8 mouse cellular contexts compared by ENCODE assay signal in the genomic region with DNA sequence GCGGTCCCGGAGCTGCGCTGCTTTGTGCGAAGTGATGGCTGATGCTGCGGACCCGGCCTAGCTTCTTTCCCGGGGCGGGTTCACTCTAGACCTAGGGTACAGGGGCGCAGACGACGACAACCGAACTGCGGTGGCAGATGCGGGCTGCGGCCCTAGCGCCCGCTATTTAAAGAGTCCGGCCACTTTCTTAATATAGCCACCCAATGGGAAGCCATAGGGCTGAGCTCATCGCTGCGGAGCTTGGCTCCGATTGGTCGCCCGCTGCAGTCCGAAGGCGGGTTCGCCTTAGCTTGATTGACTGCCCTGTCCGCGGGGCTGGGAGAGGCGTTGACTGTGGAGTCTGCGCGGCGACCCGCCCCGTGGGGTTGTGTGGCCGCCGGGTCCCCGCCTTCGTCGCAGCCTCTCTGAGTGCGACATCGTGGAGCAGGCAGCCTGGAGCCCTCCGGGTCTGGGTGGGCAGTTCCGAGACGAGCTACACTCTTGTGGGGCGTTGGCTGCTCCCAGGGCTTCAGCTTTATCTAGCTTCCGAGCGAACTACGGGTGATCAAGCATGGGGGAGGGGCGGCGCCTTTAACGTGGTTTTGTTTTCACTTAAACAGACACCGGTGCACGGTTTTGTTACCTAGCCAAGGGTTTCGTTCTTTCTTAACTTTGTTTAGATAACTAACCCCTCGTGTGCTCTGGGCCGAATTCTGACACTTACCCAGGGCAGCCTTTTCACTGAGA. TPM values are rescaled to one million over a fixed set of nuclear protein-coding genes. Genes with fewer than 3 reads are reported as not detected.
DNase-seq lines count a peak whose midpoint lies in the region; ATAC-seq lines count a peak whose summit lies in the region.

Gene Rhob, minus strand, starts transcription at position 139 of the 726 bp plus-strand sequence.

- peak; percentile 96 for ATAC-seq in intestine, embryonic 14.5 days (replicated peaks; ENCODE audit: low FRiP score, low TSS enrichment, low read depth)

- peak; percentile 99 to 100 for DNase-seq in adrenal gland, adult (ENCODE audit: inconsistent age in 2 of 2, low spot score in 1 of 2)
- peak; percentile 97 for DNase-seq in embryo, embryonic 10.5 days (ENCODE audit: low spot score)
- peak; percentile 98 for DNase-seq in gastrocnemius, postnatal 25 days
- peak; percentile 95 for DNase-seq in intestine, embryonic 14.5 days (ENCODE audit: low spot score)
- peak; percentile 99 for DNase-seq in left cerebral cortex, postnatal 14 days (ENCODE audit: low spot score in 2 of 2)
- peak; percentile 98 for DNase-seq in mesoderm, embryonic 11.5 days (ENCODE audit: low read depth, low spot score)
- peak; percentile 99 for DNase-seq in right cerebral cortex, postnatal 36 days (ENCODE audit: low spot score in 2 of 2)
- peak; percentile 96 for DNase-seq in yolk sac, embryonic 10.5 days (ENCODE audit: low spot score)

- H3K27me3 ChIP-seq in intestine, embryonic 14.5 days (replicated peaks; ENCODE audit: control insufficient read depth, insufficient read depth, low read length) = no peaks in the 10 kb centered on the region

- H3K4me2 ChIP-seq in intestine, embryonic 14.5 days (ENCODE audit: low read length) = peak within 1 kb of the TSS; percentile 87

- peak within 1 kb of the TSS; percentile 99 for H3K9ac ChIP-seq in intestine, embryonic 14.5 days (ENCODE audit: low read length)

- no peaks in the 10 kb centered on the region for H3K36me3 ChIP-seq in intestine, embryonic 14.5 days (ENCODE audit: control insufficient read depth, insufficient read depth, low read length)

- H3K4me1 ChIP-seq in intestine, embryonic 14.5 days (replicated peaks; ENCODE audit: control insufficient read depth, insufficient read depth, low read length) = peaks cover 39% of the 10 kb centered on the region

- WGBS in intestine, embryonic 14.5 days = under 1% methylated on average over 56 of the region's 56 CpGs

- H3K9me3 ChIP-seq in intestine, embryonic 14.5 days (ENCODE audit: control insufficient read depth, low read length) = no peaks in the 10 kb centered on the region

- H3K4me3 ChIP-seq in intestine, embryonic 14.5 days (ENCODE audit: low read depth, low read length) = peak within 1 kb of the TSS; percentile 86

- intact Hi-C loops in left cerebral cortex, postnatal 14 days (cut with DNase I) = loop anchor here (1.0 to 5.0 kb wide), 4 partner anchors 33 to 173 kb away; no protein-coding TSS in a partner anchor

- peak within 1 kb of the TSS; percentile 99 for H3K27ac ChIP-seq in intestine, embryonic 14.5 days (ENCODE audit: low read depth)

RNA-seq across cellular contexts. Expression of gene Rhob, which starts in this region (rescaled TPM):
- 10 to 100 TPM; 42.1 to 43.0 TPM for total RNA-seq in gastrocnemius, postnatal 25 days (2021)
- 46.5 and 50.5 TPM in 2 replicates for polyA plus RNA-seq in intestine, embryonic 14.5 days (2014; fragmentation: Nextera tagmentation; extraction: Ambion mirVana)
- 100 to 1,000 TPM; 287 to 352 TPM for total RNA-seq in left cerebral cortex, postnatal 14 days (2021)

Comparison
In these comparisons a context has a peak if more than half of its experiments do, and no peak if none do; other contexts are left out.
1. Peak in every context shown above with its lines: DNase-seq, ATAC-seq, H3K4me3 ChIP-seq and H3K27ac ChIP-seq.
2. RNA of gene Rhob (total RNA-seq): 287 to 352 TPM in left cerebral cortex, postnatal 14 days; 42.1 to 43.0 TPM in gastrocnemius, postnatal 25 days; every median in the first group is over 4 times any median in the second.